20 mouse cellular contexts compared by ENCODE assay signal in the genomic region with DNA sequence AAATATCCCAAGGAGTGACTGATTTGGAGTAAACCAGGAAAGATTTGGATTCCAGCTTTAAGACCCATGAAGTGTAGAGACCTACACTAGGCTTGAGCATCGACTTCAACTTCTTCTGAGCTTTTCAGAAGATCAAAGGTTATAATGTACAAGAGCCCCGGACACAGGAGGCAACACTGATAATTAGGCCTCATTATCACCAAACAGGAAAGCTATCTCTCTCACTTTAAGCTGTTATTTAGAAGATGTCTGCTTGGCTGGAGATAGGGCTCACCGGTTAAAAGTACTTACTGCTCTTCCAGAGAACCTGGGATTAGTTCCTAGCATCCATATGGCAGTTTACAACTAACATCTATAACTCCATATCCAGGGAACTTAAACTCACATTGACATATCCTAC. TPM values are rescaled to one million over a fixed set of nuclear protein-coding genes. Genes with fewer than 3 reads are reported as not detected.
"Had no signal": no experiment of that assay in that cellular context is flagged by ENCODE, and none has a peak within 500 bp of the region (broad histone marks: within the 10 kb centered on the region; RNA-seq: fewer than 3 reads in every experiment).

No protein-coding gene starts in this region.

- ATAC-seq: inflammation-experienced regulatory T-cells, adult 6 months; lung, postnatal 0 days; midbrain, embryonic 15.5 days had no signal

- H3K36me3 ChIP-seq: midbrain, embryonic 15.5 days; neural tube, embryonic 12.5 days had no signal

- H3K9me3 ChIP-seq: limb, embryonic 10.5 days; midbrain, embryonic 15.5 days; neural tube, embryonic 12.5 days had no signal

- H3K4me3 ChIP-seq: limb, embryonic 10.5 days; midbrain, embryonic 15.5 days; neural tube, embryonic 12.5 days had no signal

- H3K4me2 ChIP-seq: midbrain, embryonic 11.5 days; midbrain, embryonic 15.5 days; neural tube, embryonic 12.5 days had no signal

- DNase-seq: kidney, adult 11 months; kidney, adult 9 months; kidney, postnatal 36 days; lung, adult 2 months; lung, postnatal 36 days; retina, postnatal 1 day; right cerebral cortex, postnatal 4 days; spleen, adult 18-20 months; thymus, adult 18-20 months; thymus, postnatal 14 days had no signal

- H3K27me3 ChIP-seq: midbrain, embryonic 15.5 days; neural tube, embryonic 12.5 days had no signal

- H3K27ac ChIP-seq: kidney, postnatal 0 days; limb, embryonic 10.5 days; midbrain, embryonic 15.5 days; neural tube, embryonic 12.5 days had no signal

- H3K9ac ChIP-seq: midbrain, embryonic 15.5 days; neural tube, embryonic 12.5 days had no signal

RNA-seq across cellular contexts. Expression of gene Mpped2, which starts 39.1 kb away (rescaled TPM):
- total RNA-seq: megakaryocyte, adult 5-6 weeks; monocyte, adult 5-6 weeks; neutrophil, adult 5-6 weeks had no signal
